Mouse (Mus musculus): ENCODE measurements around the gene Smim20. TPM values are rescaled to one million over a fixed set of nuclear protein-coding genes. Genes with fewer than 3 reads are reported as not detected.

Gene Smim20
- polyA plus RNA-seq (2016; fragmentation: Nextera tagmentation; extraction: Ambion mirVana), result 53.2 and 57.7 TPM in 2 replicates

DNA sequence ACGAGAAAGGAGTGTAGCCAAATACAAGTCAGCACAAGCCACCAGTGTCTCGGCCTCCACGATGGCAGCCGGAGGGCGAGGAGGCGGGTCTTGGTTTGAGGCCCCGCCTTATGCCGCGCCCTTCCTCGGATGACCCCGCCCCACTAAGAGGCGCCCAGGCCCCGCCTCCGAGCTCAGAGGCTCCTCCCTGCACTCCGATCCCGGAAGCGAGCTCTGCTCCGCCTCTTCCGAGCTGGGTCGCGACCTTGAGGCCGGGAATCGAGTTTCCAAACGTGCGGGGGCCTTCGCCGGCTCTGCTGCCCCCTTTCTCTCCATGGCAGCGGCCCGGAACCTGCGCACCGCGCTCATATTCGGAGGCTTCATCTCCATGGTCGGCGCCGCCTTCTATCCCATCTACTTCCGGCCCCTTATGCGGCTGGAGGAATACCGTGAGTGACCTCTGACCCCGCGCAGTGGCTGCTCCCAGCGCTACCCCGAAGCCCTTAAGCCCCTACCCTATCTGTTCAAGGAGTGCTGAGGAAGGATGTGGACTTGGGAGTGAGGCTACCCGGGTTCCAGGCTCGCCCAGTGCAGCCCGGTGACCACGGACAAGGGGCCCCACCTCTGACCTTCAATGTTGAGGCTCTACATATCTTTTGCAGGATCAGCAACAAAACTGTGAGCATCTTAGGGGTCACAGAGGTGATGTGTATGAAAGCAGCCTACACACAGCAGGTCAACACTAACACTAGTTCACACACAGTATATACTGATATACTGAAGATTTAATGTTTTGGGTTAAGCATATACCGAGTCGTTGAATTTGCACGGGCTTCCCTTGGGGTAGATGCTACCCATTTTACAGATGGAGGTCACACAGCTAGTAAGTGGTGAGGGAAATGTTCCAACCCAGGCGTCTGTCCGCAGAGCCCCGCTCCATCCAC, at the start of gene Smim20:
TSS of gene Smim20 (plus strand) at position 153 of the 923 bp plus-strand sequence.
- H3K27ac ChIP-seq (replicated peaks), result peak within 1 kb of the TSS; percentile 91
- 12% methylated on average over 53 of the region's 53 CpGs for WGBS
- peak within 1 kb of the TSS; percentile 73 for H3K4me3 ChIP-seq
- H3K36me3 ChIP-seq (replicated peaks), result no peaks in the 10 kb centered on the region
- H3K9me3 ChIP-seq, result no peaks in the 10 kb centered on the region
- peaks cover 25% of the 10 kb centered on the region for H3K4me1 ChIP-seq
- DNase-seq (ENCODE audit: low spot score), result peak; percentile 94
- no peaks in the 10 kb centered on the region for H3K27me3 ChIP-seq (replicated peaks; ENCODE audit: low read depth, poor library complexity, severe bottlenecking)

DNA sequence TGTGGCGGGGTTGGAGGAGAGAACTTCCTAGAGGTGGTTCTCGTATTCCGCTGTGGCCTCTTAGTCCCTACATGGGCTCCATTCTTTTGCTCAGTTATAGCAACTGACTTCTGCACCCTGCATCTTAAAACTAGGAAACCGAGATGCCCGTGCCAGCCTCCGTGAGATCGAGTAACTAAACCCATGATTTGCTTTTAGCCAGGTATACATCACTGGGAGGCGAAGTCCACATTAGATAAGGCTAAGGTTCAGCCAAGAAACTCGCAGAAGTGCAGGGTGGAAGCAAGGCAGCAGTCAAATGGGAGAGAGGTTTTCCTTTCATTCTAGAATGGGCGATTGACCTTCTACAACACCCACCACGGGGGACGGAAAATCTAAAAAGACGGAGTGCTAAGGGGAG, 41.4 kb upstream of the Smim20 start:
- no peaks in the 10 kb centered on the region for H3K36me3 ChIP-seq (replicated peaks)
- H3K9me3 ChIP-seq, result no peaks in the 10 kb centered on the region
- H3K4me3 ChIP-seq, result no peak overlapping the region
- 92% methylated on average over 13 of the region's 13 CpGs for WGBS
- H3K27ac ChIP-seq (replicated peaks), result no peak overlapping the region
- DNase-seq (ENCODE audit: low spot score), result no peak
- 0 out of 2 replicates have a peak, but pooled peaks cover 4% of the 10 kb centered on the region for H3K4me1 ChIP-seq
- H3K27me3 ChIP-seq (replicated peaks; ENCODE audit: low read depth, poor library complexity, severe bottlenecking), result no peaks in the 10 kb centered on the region

DNA sequence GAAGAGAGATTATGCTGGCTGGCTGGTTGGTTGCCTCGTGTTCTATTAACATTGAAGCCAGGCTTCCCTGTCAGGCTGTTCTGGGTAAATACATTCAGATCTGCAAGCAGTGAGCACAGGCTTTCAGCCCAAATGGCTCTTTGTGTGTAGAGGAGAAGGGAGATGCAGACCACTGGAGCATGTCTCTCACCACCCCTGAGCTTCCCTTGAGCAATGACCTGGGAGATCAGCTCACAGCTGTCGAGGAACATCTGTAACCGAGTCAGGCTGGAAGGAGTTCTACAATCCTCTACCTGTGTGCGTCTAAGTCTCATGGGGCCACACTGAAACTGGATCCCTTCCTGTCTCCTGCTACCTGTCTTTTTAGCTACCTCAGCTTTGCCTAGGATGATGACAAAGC, 36.3 kb upstream of the Smim20 start:
- no peaks in the 10 kb centered on the region for H3K9me3 ChIP-seq
- peaks cover 3% of the 10 kb centered on the region for H3K4me1 ChIP-seq
- no peak overlapping the region for H3K27ac ChIP-seq (replicated peaks)
- DNase-seq (ENCODE audit: low spot score), result no peak
- H3K36me3 ChIP-seq (replicated peaks), result no peaks in the 10 kb centered on the region
- H3K27me3 ChIP-seq (replicated peaks; ENCODE audit: low read depth, poor library complexity, severe bottlenecking), result no peaks in the 10 kb centered on the region
- H3K4me3 ChIP-seq, result no peak overlapping the region
- 56% methylated on average over 4 of the region's 4 CpGs for WGBS

DNA sequence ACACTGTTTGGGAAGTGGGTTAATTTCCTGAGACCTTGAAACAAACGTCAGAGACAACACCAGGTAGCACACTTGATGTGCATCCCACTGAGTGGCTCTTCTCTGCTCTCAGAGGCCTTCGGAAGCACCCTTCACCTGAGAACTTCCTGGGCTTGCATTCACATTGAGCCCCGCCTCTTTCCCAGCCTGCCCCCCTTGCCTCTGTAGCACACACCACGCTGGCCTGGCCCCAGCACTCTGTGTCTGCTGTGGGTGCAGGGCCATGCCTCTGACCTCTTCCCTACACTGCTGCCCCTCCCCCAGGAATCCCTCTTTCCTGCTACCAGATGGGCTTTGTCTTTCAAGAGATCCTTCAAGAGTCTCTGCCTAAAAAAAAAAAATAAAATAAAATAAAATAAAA, 31.3 kb upstream of the Smim20 start:
- DNase-seq (ENCODE audit: low spot score), result peak; percentile 61
- H3K27ac ChIP-seq (replicated peaks), result no peak overlapping the region; the same call in 1 of the 2 replicates
- 0 out of 2 replicates have a peak, but pooled peaks cover 5% of the 10 kb centered on the region for H3K27me3 ChIP-seq (replicated peaks; ENCODE audit: low read depth, poor library complexity, severe bottlenecking)
- no peak overlapping the region for H3K4me3 ChIP-seq
- H3K36me3 ChIP-seq (replicated peaks), result no peaks in the 10 kb centered on the region
- 13% methylated on average over 4 of the region's 4 CpGs for WGBS
- H3K4me1 ChIP-seq, result peaks cover 17% of the 10 kb centered on the region
- no peaks in the 10 kb centered on the region for H3K9me3 ChIP-seq

DNA sequence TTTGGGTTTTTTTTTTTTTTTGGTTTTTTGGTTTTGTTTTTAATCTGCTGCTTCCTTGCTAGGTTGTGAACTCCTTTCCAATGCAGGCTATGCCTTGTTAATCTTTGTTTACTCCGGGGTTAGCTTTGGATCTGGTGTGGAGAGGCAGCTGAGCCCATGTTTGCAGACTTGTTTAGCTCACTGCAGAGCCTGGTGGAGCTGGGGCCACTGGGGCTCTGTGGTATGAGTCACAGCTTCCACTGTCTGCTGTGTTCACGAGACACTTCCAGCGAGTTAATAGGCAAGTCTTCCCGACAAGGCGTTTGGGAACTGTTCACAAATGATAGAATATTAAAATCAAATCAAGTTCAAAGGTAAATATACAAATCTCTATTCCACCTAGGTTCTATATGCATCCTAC, 30.7 kb upstream of the Smim20 start:
- Histone ChIP-seq H3K27me3 (replicated peaks; ENCODE audit: low read depth, poor library complexity, severe bottlenecking) (0 out of 2 replicates have a peak, but pooled peaks cover 5% of the 10 kb centered on the region), H3K27ac (replicated peaks) (0 out of 2 replicates have a peak overlapping the region, but pooled peaks have one; percentile 25), H3K9me3 (no peaks in the 10 kb centered on the region), H3K36me3 (replicated peaks) (no peaks in the 10 kb centered on the region), H3K4me3 (no peak overlapping the region), H3K4me1 (peaks cover 23% of the 10 kb centered on the region)
- WGBS, result 39% methylated on average over 5 of the region's 5 CpGs
- DNase-seq (ENCODE audit: low spot score), result no peak

DNA sequence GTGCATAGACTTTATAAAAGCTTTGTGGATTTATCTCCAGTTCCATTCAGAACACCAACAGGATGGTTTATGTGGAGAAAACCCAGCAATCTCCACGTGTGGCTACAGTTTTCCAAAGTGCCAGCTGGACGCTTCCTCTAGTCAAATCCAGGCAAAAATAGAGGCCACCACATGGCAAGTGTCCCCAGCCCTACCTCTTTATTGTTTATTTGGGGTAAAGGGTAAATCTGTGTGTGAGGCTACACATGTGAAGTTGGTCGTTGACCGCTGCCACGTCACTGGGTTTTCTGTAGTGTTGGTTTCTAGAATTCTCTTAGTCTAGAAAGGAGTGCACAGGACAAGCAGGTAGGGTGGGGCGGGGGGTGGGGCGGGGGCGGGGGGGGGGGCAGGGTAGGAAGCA, 30.1 kb upstream of the Smim20 start:
- WGBS, result 81% methylated on average over 8 of the region's 8 CpGs

DNA sequence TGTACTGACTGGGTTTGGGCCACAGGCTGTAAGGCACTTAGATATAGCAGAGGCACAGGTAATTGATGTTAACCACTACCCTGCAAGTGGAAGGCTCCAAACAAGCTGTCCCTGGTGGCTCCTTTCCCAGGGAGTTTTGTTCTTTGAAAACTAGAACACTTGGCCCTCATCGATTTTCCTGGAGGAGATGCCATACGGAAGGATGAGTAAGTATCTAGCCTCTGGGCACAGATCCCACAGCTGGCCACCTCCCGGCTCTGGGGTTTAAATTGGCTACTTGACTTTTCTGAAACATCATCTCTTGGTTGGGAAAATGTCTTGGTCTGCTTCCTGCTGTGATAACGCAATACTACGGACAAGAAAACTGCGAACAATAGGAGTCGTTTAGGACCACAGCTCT, 28.1 kb upstream of the Smim20 start:
- H3K9me3 ChIP-seq, result no peaks in the 10 kb centered on the region
- no peak overlapping the region for H3K27ac ChIP-seq (replicated peaks)
- H3K4me1 ChIP-seq, result peaks cover 27% of the 10 kb centered on the region
- WGBS, result 73% methylated on average over 7 of the region's 7 CpGs
- no peaks in the 10 kb centered on the region for H3K36me3 ChIP-seq (replicated peaks)
- 0 out of 2 replicates have a peak, but pooled peaks cover 5% of the 10 kb centered on the region for H3K27me3 ChIP-seq (replicated peaks; ENCODE audit: low read depth, poor library complexity, severe bottlenecking)
- H3K4me3 ChIP-seq, result no peak overlapping the region
- no peak for DNase-seq (ENCODE audit: low spot score)

More for the DNA sequence above, 30.1 kb upstream of the Smim20 start:
- Histone ChIP-seq H3K27me3 (replicated peaks; ENCODE audit: low read depth, poor library complexity, severe bottlenecking) (0 out of 2 replicates have a peak, but pooled peaks cover 5% of the 10 kb centered on the region), H3K27ac (replicated peaks) (no peak overlapping the region), H3K4me3 (no peak overlapping the region), H3K9me3 (no peaks in the 10 kb centered on the region), H3K4me1 (peaks cover 25% of the 10 kb centered on the region), H3K36me3 (replicated peaks) (no peaks in the 10 kb centered on the region)
- no peak for DNase-seq (ENCODE audit: low spot score)

DNA sequence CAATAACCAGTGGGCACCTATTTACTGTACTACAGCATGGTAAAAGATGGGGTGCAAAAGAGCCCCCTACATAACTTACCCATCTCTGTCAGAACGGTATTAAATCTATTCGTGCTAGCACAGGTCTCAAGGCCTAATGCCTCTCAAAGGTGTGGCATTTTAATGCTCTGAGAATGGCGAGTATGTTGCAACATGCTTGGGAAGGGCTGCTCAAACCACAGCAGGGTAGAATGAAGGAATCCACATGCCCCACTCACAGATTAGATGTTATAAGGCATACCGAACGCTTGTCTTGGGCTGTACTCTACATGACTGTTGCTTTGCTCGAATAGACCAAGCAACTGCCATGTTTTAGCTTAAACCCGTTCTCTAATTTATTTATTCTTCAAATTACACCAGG, 27.7 kb upstream of the Smim20 start:
- WGBS, result 89% methylated on average over 7 of the region's 7 CpGs
- 0 out of 2 replicates have a peak, but pooled peaks cover 5% of the 10 kb centered on the region for H3K27me3 ChIP-seq (replicated peaks; ENCODE audit: low read depth, poor library complexity, severe bottlenecking)
- no peaks in the 10 kb centered on the region for H3K9me3 ChIP-seq
- peaks cover 27% of the 10 kb centered on the region for H3K4me1 ChIP-seq
- H3K36me3 ChIP-seq (replicated peaks), result no peaks in the 10 kb centered on the region
- no peak overlapping the region for H3K4me3 ChIP-seq
- H3K27ac ChIP-seq (replicated peaks), result no peak overlapping the region
- no peak for DNase-seq (ENCODE audit: low spot score)

DNA sequence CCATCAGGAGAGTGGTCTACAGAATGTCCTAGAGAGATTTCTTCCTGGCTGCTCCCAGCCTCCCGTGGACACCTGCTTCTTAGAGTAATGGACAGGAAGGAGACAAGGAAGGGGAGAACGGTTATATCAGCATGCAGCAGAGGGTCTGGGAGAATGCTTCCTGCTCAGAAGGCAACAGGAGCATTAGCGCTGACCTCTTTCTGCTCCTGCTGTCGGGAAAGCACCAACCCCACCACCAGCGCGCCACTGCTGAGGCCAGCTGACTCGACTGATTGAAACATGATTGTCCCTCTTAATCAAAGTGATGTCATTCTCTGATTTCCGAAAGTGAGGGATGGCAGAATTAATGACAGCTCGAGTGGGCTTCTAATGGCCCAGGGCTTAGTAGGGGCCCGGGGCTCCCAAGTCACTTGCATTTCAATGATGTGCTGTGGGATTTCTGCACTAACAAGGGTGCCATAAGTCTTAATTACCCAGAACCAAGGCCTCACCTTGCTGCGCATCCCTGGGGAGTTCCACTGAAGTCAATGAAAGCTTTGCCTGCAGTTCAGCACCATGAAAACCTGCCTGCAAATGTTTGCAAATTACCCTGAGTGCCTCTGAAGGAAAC, 26.9 kb upstream of the Smim20 start:
- Histone ChIP-seq H3K4me1 (peaks cover 27% of the 10 kb centered on the region), H3K36me3 (replicated peaks) (no peaks in the 10 kb centered on the region), H3K27me3 (replicated peaks; ENCODE audit: low read depth, poor library complexity, severe bottlenecking) (0 out of 2 replicates have a peak, but pooled peaks cover 5% of the 10 kb centered on the region), H3K27ac (replicated peaks) (no peak overlapping the region), H3K9me3 (no peaks in the 10 kb centered on the region), H3K4me3 (no peak overlapping the region)
- 51% methylated on average over 11 of the region's 11 CpGs for WGBS
- DNase-seq (ENCODE audit: low spot score), result no peak

DNA sequence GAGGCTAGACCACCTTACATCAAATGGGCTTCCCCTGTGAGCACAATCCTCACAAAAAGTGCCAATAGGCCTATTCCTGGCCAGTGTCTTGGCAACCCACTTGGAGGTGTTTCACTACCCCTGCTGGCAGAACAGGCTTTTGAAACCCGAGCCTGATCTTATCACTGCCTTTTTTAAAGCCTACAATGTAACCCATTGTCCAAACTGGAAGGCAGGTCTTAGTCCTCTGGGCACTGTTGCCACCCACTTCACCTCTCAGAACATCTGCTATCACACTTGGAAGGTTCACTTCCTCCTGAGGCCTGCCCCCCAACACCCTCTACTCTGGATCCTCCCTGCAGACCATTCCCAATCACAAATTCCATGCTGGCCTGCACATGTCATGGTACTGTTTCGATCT, 25.8 kb upstream of the Smim20 start:
- 0 out of 2 replicates have a peak, but pooled peaks cover 9% of the 10 kb centered on the region for H3K27me3 ChIP-seq (replicated peaks; ENCODE audit: low read depth, poor library complexity, severe bottlenecking)
- no peaks in the 10 kb centered on the region for H3K36me3 ChIP-seq (replicated peaks)
- H3K4me1 ChIP-seq, result peaks cover 21% of the 10 kb centered on the region
- H3K4me3 ChIP-seq, result no peak overlapping the region
- no peak overlapping the region for H3K27ac ChIP-seq (replicated peaks)
- no peaks in the 10 kb centered on the region for H3K9me3 ChIP-seq
- DNase-seq (ENCODE audit: low spot score), result no peak
- WGBS, result 51% methylated on average over 2 of the region's 2 CpGs

DNA sequence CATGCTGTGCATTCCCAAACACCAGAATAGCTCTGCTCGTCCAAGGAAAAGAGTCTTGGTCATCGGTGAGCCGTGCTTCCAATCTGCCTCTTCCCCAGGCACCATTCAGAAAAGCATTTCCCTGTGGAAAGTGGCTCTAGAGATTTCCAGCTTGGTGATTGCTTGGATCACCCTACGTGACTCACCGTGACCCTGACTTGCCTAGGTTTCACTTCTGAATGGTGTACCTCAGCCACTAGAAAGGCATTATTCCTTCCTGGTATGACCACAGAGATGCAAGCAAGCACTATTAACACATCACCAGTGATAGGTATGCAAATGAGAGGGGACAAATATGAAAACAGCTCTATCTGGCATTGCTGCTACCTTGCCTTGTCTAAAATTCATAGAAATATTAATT, 24.9 kb upstream of the Smim20 start:
- peaks cover 18% of the 10 kb centered on the region; the same call in 1 of the 2 replicates for H3K27me3 ChIP-seq (replicated peaks; ENCODE audit: low read depth, poor library complexity, severe bottlenecking)
- H3K27ac ChIP-seq (replicated peaks), result no peak overlapping the region
- WGBS, result 84% methylated on average over 5 of the region's 5 CpGs
- no peaks in the 10 kb centered on the region for H3K9me3 ChIP-seq
- H3K36me3 ChIP-seq (replicated peaks), result no peaks in the 10 kb centered on the region
- H3K4me3 ChIP-seq, result no peak overlapping the region
- DNase-seq (ENCODE audit: low spot score), result no peak
- H3K4me1 ChIP-seq, result peaks cover 19% of the 10 kb centered on the region

DNA sequence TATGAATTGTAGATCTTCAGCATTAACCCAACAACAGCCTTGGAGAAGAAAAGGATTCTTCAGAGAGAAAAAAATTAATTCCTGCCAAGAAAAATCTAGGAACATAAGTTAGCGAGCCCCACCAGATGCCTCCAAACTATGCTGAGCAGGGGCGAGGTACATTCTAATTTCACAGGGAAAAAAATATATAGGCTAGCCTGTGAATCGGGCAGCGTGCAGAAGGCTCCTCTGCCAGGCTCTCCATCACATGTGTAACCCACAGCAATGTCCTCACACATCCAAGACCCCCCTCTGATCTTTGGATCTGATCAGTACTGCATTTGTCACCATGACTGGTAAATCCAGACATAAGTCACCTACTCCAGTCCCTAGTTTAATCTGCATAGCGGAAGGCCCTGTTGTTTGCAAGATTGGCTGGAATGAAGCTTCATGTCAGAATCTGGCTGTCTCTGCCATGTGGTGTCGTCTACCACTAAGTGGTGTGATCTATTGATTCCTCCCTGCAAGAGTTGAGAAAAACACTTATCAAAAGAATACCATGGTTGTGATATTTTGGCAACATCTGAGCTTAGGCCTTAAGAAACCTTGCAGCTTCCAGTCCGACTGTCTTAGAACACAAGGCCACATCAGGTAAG, 23.9 kb upstream of the Smim20 start:
- 93% methylated on average over 7 of the region's 7 CpGs for WGBS
- Histone ChIP-seq H3K27me3 (replicated peaks; ENCODE audit: low read depth, poor library complexity, severe bottlenecking) (peaks cover 24% of the 10 kb centered on the region; the same call in 1 of the 2 replicates), H3K36me3 (replicated peaks) (no peaks in the 10 kb centered on the region), H3K4me3 (no peak overlapping the region), H3K27ac (replicated peaks) (no peak overlapping the region), H3K9me3 (no peaks in the 10 kb centered on the region), H3K4me1 (peaks cover 19% of the 10 kb centered on the region)
- no peak for DNase-seq (ENCODE audit: low spot score)

All from embryonic facial prominence, embryonic 10.5 days (tissue).